Mouse (Mus musculus): ENCODE results near the gene Rab31.

GRCm38 (mm10) chr17:65679806-65680446, 92.6 kb downstream of the Rab31 start:
- TF ChIP-seq CTCF (IDR thresholded peaks at IDR 0.05; ENCODE audit: control insufficient read depth, insufficient read depth, insufficient replicate concordance, low read depth, low read length) (no peak), POLR2A (IDR thresholded peaks at IDR 0.05; ENCODE audit: control insufficient read depth, low read depth, low read length) (no peak)
